Mouse (Mus musculus): Measurements from ENCODE around the gene Relt.
A peak's percentile ranks its signal among the peaks of the same experiment; 100 is the strongest.

Relt gene

DNA sequence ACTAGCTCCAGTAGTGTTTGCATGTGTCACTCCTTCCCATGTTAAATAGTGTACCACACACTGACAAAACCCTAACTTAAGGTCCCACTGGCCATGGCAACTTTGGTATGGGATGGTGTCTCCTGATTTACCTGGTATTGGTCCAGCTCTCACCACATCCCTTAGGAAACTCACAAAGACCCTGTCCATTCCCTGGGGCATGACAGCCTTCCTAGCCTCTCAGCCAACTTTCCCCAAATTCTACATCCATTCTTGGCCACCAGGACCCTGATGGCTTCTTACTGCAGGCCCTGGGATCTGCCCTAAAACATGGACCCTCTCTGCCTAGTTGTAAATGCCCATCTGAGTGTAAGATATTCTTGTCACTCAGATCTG, 18.2 kb downstream of the Relt start:
- DNase-seq (ENCODE audit: low read depth), result no peak

DNA sequence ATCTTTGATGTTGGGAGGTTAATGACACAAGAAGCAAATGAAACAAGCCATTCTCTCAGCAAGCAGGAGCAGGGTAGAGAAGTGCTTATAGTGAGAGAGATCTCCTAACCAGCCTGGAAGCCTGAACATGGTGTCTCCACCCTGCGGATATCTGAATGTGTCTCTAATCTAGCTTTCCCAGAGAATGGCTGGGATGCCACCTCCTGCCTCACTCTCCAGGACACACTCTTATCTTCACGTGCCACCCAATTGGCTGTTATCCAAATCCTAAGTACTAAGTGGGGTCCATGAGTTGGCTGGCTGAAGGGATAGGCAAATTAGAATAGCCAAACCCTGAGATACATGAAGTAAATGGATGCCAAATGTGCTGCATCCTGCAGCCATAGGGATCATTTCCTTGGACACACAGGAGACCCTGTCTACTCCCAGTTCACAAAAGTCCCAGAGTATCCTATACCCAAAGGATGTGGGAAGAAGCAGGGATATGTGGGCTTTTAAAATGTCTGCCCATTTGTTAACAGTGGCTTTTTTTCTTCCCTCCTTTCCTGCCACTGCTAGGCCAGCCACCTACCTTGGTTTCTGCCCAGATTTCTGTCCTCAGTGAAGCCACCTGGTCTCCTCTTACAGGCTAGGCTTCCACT, 18.7 kb downstream of the Relt start:
- peak; percentile 97 for DNase-seq (ENCODE audit: low read depth)

DNA sequence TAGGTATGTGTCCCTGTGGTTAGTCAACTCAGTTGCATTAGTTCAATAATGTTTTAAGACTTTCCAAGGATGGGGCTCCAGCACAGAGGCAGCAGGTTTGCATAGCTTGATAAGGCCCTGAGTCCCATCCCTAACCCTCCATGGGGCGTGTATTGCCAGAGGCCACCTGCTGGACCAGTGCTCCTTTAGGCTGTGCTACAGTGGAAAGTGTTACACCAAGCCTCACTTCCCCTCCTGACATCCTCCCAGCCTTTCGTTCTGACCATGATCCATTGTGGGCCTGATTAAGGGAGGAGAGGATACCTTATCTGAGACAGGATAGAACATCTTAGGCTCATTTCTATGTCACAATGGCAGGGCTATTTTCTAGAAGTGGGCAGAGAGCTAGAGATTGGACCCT, 19.4 kb downstream of the Relt start:
- DNase-seq (ENCODE audit: low read depth), result no peak

DNA sequence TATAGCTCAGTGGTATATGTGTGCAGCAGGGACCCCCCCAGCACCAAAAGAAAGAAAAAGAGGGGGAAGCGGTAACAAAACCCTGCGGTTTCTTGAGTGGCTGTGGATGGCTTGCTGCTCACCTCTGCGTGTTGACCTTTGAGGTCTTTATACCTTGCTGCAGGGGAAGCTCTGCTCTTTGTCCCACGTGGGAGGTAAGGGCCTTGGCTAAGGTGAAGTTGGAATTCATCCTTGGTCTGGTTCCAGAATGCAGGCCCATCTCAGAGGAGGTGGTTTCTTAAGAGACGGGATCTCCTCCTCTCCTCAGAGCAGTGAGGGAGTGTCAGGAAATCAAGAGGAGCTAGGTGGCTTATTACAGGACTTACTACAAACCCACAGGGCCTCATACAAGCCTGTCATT, 21.1 kb downstream of the Relt start:
- DNase-seq (ENCODE audit: low read depth), result no peak

DNA sequence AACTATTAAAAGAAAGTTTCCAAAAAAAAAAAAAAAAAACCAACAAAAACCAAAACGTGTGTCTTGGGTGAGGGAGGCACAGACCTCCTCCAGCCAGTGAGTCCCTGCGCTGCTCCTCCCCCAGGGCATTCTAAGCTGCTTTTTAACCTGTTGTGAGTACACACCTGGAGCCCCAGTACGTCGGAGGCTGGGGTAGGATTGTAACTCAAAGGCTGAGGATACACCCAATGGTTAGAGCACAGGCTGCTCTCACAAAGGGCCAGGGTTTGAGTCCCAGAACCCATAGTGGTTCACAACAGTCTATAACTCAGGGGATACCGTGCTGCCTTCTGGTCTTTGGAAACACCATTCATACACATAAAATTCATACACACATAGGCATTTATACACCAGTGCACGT, 21.6 kb downstream of the Relt start:
- no peak for DNase-seq (ENCODE audit: low read depth)

DNA sequence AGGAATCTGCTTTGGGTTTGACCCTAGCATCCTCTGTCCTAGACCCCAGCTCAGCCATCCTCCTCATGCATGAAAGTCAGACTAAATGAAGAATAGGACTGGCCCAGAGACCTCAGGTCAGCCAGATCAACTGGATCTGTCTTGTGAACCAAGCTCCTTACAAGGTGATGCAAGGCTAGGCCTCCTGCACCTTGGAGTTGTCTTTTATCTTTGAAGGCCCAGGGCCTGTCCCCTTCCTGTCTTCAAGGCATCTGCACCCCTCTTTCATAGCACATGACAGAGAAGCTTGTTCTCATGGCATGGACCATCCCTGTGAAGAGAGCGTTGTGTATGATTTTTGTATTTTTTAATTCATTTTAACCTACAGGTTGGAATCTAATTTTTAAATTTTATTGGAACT, 22.3 kb downstream of the Relt start:
- DNase-seq (ENCODE audit: low read depth), result no peak

DNA sequence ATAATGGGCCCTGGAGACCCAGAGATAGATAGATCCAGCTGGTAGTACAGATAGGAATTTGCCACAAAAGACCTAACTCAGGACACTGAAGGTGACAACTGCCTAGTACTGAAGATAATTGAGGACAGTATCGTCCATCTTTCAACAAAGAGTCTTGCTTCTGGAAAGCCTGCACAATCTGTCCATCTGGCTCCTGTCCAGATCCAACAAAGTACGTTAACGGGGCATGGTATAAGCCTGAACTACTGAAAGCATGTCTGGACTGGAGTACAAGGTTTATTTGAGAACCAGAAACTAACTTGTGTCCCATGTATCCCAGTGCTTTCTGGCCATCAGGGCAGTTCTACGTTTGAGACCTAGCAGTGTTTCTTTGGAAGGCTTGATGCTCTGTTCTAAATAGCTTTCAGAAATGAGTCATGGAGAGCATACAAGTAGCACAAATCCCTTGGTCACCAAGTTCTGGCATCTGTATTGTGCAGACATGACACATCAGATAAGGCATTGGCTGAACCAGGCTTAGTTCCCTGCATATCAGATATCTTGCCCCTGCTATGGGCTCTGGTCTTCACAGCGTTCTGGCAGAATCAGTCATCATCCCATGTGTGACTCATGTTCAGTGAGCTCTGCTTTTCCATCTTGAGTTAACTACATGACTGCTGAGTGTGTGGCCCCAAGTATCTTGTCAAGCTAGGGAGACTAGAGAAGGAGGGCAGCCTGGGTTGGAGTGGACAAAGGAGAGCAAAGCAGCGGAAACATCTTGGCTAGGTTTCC, 23.4 kb downstream of the Relt start:
- no peak for DNase-seq (ENCODE audit: low read depth)

DNA sequence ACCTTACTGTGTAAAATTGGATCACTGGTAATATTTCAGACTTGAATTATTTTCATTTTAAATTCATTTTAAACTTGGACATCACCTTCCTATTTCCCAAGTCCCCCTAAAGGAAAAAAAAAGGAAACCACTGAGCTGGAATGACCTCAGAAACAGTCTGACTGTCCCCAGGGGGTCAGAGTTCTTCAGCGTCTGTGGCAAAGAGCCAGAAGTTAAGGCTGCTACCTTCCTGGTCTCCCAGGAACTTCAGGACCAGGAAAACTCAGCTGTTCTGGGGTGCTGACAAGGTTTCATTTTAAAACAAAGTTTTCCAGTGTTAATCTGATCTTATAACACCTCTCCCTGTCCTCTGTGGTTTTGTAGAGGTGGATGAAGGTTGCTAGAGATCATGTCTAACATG, 25.5 kb downstream of the Relt start:
- no peak for DNase-seq (ENCODE audit: low read depth)

DNA sequence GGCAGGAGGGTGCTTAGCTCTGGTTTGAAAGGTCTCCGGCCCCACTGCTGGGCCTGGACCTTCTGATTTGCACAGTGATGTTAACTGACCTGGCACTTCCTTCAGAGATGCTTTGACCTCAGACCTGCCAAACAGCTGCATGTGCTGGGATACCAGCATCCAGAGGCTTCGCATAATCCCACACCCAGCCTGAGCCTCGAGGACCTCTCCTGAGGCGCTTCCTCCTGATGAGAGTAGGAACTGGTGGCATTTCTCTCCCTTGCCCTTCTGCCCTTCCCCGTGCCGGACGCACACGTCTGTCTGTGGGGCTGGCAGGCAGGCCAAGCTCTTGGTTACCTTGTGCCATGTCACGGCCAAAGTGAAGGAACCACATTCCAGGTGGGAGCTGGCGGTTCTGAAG, 26.6 kb downstream of the Relt start:
- DNase-seq (ENCODE audit: low read depth), result no peak

DNA sequence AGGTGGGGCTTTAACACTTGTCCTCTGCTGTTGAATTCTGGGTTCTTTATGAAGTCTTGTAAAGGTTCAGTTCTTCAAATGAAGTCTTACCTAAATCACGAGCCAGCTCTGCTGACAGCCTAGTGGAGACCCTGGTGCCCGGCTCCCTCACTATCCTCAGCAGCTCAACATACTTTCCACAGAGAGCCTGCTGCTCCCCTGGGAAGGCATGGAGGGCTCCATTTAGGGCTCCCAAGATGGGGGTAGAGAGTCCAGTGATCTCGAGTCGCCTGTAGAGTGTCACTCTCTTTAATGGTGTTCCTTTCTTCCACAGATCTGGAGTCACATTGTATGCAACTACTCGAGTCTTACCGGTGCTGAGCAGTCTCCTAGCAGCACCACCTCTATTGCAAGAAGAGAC, 27.5 kb downstream of the Relt start:
- no peak for DNase-seq (ENCODE audit: low read depth)

DNA sequence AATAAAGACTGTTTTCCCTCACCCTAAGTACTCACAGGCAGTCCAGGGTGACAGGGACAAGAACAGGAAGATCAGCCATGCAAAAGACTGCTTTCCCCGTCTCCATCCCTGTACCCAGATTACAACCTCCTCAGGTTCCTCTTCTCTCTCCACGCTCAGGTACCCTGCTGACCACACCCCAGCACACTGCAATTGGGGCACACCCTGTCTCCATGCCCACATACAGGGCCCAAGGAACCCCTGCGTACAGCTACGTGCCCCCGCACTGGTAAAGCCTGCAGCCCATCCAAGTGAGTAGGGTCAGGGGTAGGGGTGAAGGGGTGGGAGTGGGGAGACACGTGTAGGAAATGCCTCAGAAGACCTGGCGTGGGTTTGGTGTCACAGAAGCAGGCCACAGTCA, 28.1 kb downstream of the Relt start:
- DNase-seq (ENCODE audit: low read depth), result no peak

DNA sequence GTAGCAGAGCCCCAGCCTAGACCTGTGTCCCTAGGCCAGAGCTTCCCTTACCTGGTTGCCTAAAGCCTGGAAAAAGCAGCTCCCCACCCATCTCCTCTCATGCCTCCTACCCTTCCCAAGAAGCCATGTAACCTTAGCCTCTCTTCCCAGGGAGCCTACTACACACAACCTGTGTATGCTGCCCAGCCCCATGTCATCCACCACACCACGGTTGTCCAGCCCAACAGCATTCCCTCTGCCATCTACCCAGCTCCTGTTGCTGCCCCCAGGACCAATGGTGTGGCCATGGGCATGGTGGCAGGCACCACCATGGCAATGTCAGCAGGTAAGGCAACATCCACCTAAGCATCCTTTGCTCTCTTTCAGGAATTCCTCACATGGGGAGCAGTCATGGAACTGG, 29.4 kb downstream of the Relt start:
- no peak for DNase-seq (ENCODE audit: low read depth)

DNA sequence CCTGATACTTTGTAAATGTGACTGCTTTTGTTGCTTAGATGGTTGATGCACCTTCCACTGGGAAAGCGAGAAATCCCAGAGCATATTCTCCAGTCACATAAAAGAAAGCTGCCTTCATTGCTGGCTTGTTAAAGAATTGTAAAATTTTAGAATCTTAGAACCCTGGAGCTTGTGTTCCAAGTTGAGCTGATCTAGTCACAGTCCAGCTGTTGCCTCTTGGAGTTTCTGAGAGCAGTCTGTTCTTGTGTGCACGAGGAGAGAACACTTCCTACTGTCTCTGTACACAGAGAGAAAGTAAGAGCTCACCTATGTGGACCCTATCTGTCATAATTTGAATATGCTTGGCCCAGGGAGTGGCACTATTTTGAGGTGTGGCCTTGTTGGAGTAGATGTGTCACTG, 34.7 kb downstream of the Relt start:
- no peak for DNase-seq (ENCODE audit: low read depth)

DNA sequence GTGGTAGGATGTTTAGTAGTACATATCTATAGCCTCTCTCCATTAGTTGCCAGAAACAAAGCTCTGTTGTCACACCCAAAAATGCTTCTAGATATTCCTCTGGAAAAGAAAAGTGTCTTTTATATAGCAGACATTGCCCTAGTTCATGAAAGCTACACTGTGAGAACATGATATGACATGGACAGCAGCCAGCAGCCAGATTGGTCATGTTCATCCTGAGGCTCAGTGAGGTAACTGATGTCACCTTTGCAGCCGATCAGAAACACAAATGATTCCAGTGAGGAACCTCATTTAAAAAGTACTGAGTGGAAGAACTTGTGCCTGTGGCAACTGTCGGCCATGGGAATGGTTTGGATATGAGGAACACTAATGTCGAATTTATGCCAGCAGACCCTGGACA, 38.6 kb downstream of the Relt start:
- DNase-seq (ENCODE audit: low read depth), result no peak

DNA sequence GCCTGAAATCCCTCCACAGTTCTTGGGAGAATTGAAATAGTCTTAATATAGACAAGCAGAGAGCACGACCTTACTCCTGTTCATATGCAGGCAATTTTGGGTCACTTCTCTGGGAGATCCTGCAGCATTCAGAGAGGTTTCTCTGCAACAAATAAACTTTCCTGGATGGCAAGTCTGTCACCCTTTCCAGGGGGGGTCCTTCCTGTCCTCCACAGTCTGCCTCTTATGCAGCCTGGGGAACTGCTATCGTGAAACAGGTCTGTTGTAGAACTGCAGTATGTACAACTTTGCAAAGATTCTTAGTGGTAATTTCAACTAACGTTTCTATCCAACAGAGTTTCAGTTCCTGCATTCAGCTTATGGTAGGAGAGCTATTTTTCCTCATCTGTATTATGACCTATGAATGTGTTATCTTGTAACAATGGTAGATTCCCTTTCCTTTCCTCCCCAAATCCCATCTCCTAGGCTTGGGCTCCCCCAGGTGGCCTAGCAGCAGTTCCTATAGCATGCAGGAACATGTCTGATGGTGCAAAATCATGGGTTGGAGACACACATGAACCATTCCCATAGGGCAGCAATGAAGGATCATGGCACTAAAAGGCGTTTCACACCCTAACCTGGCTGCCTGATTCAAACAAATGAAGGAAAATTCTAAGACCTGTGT, 44.7 kb downstream of the Relt start:
- DNase-seq (ENCODE audit: low read depth), result no peak

DNA sequence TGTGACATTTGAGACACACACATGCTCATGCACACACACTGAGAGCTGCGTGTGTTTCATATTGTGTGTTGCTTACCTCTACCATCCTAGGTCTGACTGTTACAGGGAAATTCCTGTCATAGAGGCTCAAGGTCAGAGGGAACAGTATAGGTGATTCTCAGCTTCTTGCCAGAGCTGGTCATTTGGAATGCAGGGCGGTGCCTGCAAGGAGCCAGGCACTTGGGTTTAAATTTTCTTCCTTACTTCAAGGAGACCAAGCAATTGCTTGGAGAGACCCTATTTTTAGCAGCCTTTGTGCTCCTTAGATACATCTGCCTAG, 45.8 kb downstream of the Relt start:
- DNase-seq (ENCODE audit: low read depth), result no peak

DNA sequence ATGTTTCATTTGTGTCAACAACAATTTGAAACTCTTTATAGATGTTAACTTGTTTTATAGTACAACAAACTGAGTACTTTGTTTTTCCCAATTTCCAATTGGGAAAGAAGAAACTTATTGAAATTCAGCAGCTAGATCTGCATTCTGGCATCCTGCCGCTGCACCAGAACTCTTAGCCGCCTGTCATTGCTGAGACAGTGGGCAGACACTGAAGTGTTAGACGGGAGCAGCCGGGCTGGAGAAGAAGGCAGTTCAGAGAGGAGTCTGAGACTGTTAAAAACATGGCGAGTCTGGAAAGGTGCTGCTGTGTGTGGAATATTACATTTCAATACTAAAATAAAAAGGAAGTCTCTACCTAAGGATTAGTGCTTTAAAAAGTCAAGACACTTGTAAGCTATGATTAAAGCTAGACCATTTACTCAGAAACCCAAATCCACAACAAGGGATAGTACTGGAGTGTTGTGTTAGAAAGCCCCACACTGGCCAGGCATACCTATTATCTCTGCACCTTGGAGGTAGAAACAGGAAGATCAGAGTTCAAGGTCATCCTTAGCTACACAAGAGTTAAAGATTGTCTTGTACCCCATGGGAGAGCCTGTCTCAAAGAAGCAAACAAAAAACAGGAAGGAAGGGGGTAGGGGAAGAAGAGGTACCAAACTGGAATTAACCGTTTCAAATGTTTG, 46.3 kb downstream of the Relt start:
- no peak for DNase-seq (ENCODE audit: low read depth)

DNA sequence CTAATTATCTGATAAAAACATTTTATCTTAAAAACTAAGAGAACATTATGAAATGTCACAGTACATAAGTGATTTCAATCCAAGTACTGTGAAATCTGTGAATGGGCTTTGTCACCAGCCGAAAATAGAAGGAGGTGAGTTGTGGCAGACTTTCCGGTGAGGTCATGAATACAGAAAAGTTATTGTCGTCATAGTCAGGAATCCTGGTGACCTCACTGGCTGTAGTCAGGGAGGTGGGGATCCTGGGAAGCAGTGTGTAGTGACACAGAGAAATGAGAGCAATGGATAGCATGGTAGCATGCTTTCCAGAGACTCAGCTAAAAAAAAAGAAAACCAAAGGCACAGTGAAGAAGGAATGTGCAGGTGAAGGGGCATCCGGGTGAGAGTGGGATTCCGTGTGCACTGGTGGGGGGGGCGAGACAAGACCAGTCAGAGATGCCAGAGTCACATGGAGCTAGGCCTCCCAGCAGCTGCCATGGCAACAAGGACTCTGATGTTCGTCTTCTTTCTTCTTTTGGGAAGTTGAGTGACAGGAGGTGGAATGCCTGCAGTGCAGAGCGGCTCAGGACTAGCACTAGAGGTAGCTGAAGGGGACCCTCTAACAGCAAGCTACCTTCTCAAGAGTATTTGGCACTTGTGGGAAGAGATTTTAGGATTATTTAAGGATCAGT, 47.2 kb downstream of the Relt start:
- DNase-seq (ENCODE audit: low read depth), result no peak

DNA sequence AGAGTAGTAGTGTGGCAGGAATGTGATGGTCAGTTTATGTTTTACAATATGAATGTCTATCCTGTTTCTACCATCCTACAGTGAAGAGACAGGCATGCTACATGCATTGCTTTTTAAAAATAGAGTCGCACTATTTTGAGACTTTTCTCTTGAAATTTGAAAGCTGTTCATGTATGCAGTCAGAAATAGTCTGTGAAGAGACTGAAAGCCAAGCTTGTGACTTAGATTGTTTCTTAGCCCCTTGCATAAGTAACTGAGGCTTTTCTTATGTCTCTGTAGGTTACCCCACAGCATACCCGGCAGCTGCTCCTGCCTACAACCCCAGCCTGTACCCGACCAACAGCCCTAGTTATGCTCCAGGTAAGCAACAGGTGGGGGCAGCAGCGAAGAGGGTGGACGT, 50.6 kb downstream of the Relt start:
- no peak for DNase-seq (ENCODE audit: low read depth)

DNA sequence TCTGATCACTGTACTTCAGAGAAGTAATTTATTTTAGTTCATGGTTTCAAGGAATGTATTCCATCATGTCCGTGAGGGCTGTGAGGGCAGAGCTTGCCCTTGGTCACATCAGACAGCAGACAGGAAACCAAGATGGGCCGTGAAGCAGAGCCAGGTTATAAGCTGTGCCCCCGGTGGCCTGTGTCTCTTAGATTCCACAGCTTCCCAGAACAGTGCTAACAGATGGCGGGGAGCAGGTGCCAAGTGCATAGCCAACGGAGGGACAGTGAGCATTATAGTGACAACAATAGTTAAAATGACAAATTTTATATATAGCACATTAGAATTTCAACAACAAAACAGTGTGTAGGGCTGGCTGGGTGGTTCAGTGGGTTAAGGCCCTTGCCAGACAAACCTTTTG, 51.3 kb downstream of the Relt start:
- no peak for DNase-seq (ENCODE audit: low read depth)

DNA sequence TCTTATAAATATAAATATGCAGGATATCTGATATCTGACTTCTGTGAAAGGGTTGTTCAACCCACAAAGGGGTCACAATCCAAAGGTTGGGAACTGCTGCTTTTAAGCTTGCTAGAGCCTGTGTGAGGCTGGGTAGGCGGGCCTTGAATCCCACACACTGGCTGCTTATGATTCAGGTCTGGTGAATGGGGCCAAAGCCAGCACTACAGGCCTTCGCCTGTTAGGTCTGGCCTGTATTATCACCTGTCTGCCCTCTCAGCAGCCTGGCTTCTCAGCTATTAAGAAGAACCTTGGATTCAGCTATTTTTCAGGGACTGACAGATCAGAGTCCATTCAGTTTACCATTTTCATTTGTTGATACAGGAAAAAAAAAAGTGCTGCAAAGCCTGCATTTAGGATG, 57.9 kb downstream of the Relt start:
- DNase-seq (ENCODE audit: low read depth), result no peak

DNA sequence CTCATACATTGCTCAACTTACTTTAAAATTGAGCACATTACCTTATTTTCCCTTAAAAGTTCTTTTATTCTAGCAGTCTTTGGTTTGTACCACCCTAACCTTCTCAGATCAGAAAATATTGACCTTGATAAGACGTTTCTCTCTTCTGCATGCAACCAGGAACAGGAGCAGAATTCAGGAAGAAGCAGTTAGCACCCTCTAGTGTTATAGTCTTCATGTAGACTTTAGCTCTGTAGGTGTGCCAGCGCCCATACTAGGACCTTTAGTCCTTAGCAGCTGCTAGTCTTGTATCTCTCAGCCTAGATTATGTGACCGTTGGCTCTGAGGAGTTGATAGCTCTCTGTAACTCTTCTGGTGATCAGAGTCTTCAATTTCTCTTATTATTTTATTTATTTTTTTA, 64.4 kb downstream of the Relt start:
- no peak for DNase-seq (ENCODE audit: low read depth)
